Mouse (Mus musculus): ENCODE data around the gene Esyt1.
"Not testable (repeated sequence)": the region's sequence is repeated elsewhere in the genome, so short reads cannot be mapped to it uniquely, and the experiment has no call there.

The Esyt1 gene

GRCm38 (mm10) chr10:128504012-128504411 lies 21.7 kb downstream of the Esyt1 start:
- no peak for DNase-seq

DNA sequence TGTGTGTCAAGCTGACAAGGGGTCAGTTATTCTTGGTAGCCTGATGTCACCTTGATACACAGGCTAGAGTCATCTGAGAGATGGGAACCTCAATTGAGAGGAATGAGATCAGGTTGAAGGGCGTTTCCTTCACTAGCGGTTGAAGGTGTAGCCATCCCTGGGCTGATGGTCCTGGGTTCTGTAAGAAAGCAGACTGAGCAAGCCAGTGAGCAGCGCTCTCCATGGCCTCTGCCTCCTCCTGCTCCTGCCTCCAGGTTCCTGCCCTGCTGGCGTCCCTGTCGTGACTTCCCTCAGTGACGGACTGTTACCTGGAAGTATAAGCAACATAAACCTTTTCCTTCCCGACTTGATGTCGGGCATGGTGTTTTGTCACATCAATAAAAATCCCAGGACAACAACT lies 22.1 kb downstream of the Esyt1 start:
- no peak for DNase-seq

GRCm38 (mm10) chr10:128502341-128502740 lies 23.3 kb downstream of the Esyt1 start:
- DNase-seq: no peak

DNA sequence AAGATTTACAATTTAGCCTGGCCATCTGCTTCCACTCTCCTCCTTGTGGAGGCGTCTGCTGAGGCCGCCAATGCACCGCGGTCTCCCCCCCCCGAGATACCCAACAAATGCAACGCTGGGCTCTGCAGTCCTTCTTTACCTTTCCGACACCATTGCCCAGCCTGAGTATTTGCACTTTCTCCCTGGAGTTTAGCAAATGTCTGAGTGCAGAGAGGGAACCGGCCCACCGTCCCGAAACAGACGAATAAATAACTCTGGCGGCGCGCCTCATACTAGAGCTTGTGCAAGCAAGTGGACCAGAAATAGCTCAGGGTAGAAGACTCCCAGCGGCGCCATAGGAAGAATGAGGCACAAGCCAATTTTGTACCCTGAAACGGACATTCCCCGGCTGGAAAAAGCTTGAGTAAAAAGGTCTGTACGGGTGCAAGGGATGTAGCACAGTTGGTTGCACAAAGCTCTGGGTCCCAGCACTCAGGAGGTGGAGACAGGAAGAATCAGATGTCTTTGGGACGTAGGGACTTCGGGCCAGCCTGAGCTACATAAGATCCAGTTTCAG lies 26.5 kb downstream of the Esyt1 start:
- peak; percentile 77 for DNase-seq

DNA sequence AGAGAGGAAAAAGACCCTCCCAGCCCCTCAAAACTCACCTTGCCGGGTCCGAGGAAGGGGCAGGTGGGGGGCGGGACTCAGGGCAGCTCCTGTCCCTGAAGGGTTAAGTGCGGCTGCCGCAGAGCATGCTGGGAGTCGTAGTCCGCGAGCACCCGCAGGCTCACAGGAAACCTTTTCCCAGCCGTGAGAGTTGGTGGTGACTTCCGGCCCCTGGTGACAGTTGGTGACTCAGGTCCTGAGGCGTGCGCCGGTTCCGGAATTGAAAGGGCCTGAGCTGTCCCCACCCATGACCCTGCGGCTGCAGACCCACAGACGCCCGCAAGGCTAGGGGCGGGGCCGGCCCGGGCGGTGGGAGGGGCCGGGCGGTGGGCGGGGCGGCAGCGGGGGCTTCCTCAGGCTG lies 27.1 kb downstream of the Esyt1 start, which contains the start of gene Myl6b:
Gene Myl6b (minus strand): TSS at position 96 of the 400 bp plus-strand sequence.
- peak; percentile 97 for DNase-seq

DNA sequence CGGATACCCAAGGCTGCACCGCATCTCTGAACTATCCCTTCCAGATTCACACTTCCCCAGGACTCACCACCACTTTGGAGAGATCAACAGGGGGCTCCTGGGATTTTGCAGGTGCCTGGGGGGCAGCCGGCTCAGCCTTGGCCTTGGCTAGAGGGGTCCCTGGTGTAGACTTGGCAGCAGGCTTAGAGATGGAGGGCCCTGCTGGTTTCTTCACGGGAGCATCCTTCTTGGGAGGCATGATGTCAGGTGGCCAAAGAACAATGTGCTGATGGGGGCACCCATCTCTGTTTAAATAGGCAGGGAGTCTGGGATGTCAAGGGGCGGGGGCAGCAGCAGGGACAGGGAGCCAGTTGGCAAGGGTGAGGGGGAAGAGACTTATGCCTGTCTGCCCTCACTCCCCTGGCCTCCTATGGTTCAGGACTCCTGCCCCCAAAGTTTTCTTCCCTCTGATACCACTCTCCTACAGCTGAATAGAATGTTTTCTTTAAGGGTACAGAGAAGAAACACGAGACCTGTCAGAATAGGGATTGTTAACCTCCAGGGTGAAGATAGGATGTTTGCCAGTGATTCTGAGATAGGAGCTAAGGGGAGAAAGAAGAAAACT lies 28.4 kb downstream of the Esyt1 start:
- no peak for DNase-seq

GRCm38 (mm10) chr10:128496509-128497077 lies 29.1 kb downstream of the Esyt1 start:
- no peak for DNase-seq

DNA sequence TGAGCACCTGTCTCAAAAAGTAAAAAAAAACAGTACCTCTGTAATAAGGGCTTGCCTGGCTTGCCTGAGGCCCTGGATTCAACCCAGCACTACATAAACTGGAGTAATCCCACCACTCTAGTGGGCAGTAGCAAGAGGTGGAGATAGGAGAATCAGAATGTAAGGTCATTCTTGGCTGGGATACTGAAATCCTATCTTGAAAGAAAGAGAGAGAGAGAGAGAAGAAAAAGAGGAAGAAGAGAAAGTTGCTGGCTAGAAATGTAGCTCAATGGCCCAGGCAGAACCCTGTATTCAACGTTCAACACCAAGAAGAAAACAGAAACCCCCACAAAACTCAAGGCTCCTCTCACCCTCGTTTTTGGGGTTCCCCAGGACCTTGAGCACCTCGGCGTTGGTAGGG lies 29.8 kb downstream of the Esyt1 start:
- DNase-seq: no peak

- no peak for DNase-seq
These were observed 30.4 kb downstream of the Esyt1 start for GRCm38 (mm10) chr10:128495270-128495669.

DNA sequence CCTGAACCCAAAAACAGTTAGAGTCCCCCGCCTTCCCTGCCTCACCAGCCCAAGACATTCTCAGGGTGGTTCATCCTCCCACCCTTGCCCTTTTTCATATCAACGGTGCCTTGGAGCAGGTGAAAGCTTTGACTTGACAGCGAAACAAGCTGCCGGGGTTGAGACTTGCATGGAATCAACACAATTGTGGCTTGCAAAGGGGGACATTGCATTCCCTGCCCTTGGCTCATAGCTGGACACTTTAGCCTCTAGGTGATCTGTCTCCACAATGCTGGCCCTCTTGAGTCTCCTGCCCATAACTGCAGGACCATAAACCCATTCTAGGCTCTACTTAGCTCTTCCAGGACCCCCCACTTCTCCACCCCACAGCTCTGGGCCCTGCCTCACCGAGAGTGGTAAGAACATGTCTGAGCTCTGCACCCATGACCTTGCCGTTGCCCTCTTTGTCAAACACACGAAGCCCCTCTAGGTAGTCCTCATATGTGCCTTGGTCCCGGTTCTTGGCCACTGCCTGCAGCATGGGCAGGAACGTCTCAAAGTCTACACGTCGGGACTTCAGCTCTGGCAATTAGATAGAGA lies 30.9 kb downstream of the Esyt1 start:
- DNase-seq: no peak

DNA sequence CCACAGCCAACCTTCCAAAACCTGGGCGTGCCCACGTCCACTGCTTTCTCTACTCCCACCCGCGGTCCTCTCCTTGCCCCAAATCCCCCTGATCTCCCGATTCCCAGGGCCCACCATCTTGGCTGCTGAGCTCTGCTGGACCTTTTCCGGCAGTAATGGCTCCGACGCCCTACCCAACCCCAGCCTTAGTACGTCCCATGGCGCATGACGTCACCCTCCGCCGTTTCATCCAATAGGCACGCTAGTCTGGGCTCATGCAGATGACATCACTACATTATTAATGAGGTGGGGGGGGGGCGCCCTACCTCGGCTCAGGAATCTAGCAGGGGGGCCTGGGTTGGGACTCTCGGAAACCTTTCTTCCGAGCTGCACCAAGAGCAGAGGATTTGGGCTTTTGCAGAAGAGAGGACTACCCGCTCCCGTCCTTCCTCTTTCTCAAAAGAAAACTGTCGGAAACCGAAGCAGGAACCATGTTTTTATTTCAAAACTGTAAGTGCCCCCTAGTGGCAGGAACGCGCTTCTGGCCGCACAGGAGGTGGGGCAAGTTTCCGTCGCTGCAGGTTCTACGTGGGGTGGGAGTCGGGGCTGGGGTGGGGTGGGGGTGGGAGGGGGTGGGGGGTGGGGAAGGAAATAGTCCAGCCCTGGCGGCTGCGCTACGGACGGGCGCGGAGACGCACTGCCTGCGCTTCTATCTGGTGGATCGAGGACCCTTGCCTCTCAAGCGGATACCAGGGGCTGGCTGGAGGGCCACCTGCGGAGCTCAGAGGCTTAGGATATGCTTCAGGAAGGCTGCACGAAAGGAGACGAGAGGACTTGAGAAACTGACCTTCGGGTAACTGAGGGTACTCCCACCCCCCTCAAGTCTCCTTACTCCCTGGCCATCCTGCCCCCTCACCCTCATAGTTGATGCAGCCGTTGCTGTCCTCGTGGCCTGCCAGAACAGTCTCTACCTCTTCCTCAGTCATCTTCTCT lies 31.7 kb downstream of the Esyt1 start, which contains the start of gene Myl6:
Gene Myl6 (minus strand): TSS at position 451 of the 972 bp plus-strand sequence.
- peak; percentile 100 for DNase-seq

GRCm38 (mm10) chr10:128493319-128493694 lies 32.4 kb downstream of the Esyt1 start:
- DNase-seq: no peak

DNA sequence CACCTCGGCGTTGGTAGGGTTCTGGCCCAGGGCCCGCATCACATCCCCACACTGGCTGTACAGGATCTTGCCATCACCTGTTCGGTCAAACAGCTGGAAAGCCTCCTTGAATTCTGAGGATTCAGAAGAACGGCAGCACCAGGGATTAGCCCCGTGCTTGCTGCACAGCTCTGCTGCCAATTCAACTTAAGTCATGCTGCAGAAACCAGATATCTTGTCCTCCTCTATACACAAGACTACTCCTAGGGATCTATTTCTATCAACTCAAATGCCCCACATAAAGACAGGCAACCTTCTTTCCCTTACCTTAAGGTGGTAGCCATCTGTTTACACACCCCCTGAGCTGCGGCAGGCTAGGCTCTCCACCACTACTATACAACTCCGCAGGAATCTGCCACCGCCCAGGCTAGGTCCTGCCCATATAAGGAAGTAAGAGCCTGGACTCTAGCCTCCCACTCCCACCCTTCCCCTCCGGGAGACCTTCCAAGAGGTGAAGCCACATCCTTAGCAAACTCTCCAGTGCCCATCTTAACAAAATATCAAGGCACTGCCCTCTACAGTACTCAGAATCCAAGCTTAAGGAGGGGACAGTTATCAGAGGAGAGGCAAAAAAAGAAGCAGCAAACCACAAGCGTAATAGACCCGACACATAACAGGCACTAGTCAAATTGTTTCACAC lies 32.9 kb downstream of the Esyt1 start:
- DNase-seq: peak; percentile 83

DNA sequence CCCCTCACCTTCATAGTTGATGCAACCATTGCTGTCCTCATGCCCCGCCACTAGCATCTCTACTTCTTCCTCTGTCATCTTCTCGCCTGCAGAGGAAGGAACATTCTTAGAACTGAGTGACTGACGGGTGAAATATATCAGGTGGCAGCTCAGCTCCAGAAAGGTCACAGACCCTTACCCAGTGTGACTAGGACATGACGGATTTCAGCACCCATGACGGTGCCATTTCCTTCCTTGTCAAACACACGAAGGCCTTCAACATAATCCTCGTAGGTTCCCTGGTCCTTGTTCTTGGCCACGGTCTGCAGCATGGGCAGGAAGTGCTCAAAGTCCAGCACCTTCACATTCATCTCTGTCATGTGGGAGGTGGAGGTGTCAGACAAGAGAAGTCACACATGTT lies 33.6 kb downstream of the Esyt1 start:
- not testable (repeated sequence) for DNase-seq

- peak; percentile 68 for DNase-seq
These were observed 34.2 kb downstream of the Esyt1 start for GRCm38 (mm10) chr10:128491495-128491894.

- no peak for DNase-seq
These were observed 34.8 kb downstream of the Esyt1 start for GRCm38 (mm10) chr10:128490912-128491311.

DNA sequence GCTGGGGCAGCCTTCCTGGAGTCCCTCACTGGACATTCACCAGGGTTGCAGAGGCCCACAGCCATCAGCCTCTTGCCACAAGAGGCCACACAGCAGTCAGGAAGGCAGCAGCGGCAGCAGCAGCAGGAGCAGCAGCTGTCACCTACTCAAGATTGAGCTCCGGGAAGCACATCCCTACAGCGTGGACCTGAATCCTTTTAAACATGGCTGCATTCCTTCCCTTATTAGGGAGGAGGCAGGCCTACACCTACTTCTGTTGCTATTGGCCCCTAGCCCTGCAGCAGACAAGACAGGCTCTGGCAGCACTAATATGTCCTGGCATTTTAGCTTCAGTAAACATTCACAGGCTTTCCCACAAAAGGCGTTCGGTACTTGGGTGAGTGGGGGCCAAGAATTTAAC lies 35.4 kb downstream of the Esyt1 start:
- DNase-seq: peak; percentile 41

GRCm38 (mm10) chr10:128489785-128490184 lies 35.9 kb downstream of the Esyt1 start:
- no peak for DNase-seq

- no peak for DNase-seq
These were observed 36.3 kb downstream of the Esyt1 start for GRCm38 (mm10) chr10:128489380-128489779.

DNA sequence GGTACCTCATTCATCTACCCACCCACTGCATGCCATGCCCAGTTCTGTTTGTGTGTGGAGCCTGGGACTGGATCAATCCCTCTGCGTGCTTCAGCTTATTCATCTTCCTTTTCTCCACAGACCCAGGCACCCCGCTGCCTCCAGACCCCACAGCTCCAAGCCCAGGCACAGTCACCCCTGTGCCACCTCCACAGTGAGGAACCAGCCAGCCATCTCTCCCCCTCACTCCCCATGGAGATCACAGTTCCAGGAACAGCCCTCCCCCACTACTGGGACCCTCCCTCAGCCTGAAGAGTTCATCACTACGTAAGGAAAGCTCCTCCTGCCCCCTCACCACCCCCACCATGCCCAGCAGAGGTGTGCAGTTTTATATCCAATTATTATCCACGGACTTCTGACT lies 36.9 kb downstream of the Esyt1 start:
- no peak for DNase-seq

- DNase-seq: no peak
These were observed 37.6 kb downstream of the Esyt1 start for GRCm38 (mm10) chr10:128487861-128488712.
